Mouse (Mus musculus) embryonic fibroblast, embryonic 13.5 days (primary cell): Measurements from ENCODE around the gene Best2.
A peak's percentile ranks its signal among the peaks of the same experiment; 100 is the strongest.

ENCODE experiments used
- CTCF ChIP-seq: IDR thresholded peaks from 2 replicates; pipeline ENCODE4 v1.5.1; 2011; ENCODE audit warnings: mild to moderate bottlenecking, control low read depth, low read length, moderate library complexity, borderline replicate concordance; ENCODE audit not compliant: insufficient read depth
- POLR2A ChIP-seq: IDR thresholded peaks from 2 replicates; pipeline ENCODE4 v1.6.1; 2011; ENCODE audit warnings: low read depth, mild to moderate bottlenecking, control low read depth, low read length, moderate library complexity

GRCm38 (mm10) chr8:84965731-84966291 is 48.5 kb downstream of the Best2 start:
- TF ChIP-seq POLR2A (peak; percentile 82), CTCF (no peak)
